Mouse (Mus musculus) stomach, postnatal 0 days (tissue): ENCODE results near the gene Nhlrc2. TPM values are rescaled to one million over a fixed set of nuclear protein-coding genes. Genes with fewer than 3 reads are reported as not detected.

Source experiments
- ATAC-seq: fragments of 200-750 bp; cut with Nextera tagmentation; 2 replicates; pipeline ENCODE4 v1.8.0; 2017; ENCODE audit not compliant: low FRiP score, low TSS enrichment
- DNase-seq: peaks from one replicate; pipeline ENCODE4 v3.0.0-alpha.2; 2016; ENCODE audit warnings: low spot score
- H3K27ac ChIP-seq: fragments of 300-500 bp; sonication (generic); replicated peaks from 2 replicates; pipeline ENCODE4 v1.5.1; 2014; ENCODE audit warnings: mild to moderate bottlenecking, control low read depth
- H3K27me3 ChIP-seq: fragments of 300-500 bp; sonication (generic); 2 replicates; pipeline ENCODE4 v1.6.1; 2014; ENCODE audit warnings: low read length; ENCODE audit not compliant: control insufficient read depth, insufficient read depth
- H3K36me3 ChIP-seq: fragments of 300-500 bp; sonication (generic); 2 replicates; pipeline ENCODE4 v1.6.1; 2014; ENCODE audit warnings: low read length, mixed read lengths; ENCODE audit not compliant: control insufficient read depth, insufficient read depth
- H3K4me1 ChIP-seq: fragments of 300-500 bp; sonication (generic); replicated peaks from 2 replicates; pipeline ENCODE4 v1.6.1; 2014; ENCODE audit warnings: antibody characterized with exemption; ENCODE audit not compliant: control insufficient read depth, insufficient read depth
- H3K4me2 ChIP-seq: fragments of 300-500 bp; sonication (generic); replicated peaks from 2 replicates; pipeline ENCODE4 v1.6.1; 2014; ENCODE audit warnings: low read depth, mild to moderate bottlenecking, control low read depth, moderate library complexity
- H3K4me3 ChIP-seq: fragments of 300-500 bp; sonication (generic); 2 replicates; pipeline ENCODE4 v1.5.1; 2014; ENCODE audit warnings: low read depth, low read length, control low read depth
- H3K9ac ChIP-seq: fragments of 300-500 bp; sonication (generic); 2 replicates; pipeline ENCODE4 v1.6.1; 2014; ENCODE audit warnings: mild to moderate bottlenecking, low read length, control low read depth, mixed read lengths
- H3K9me3 ChIP-seq: fragments of 300-500 bp; sonication (generic); 2 replicates; pipeline ENCODE4 v1.6.1; 2016; ENCODE audit warnings: low read length; ENCODE audit not compliant: control insufficient read depth
- CTCF ChIP-seq: IDR thresholded peaks from 2 replicates; pipeline ENCODE4 v1.5.1; 2016; ENCODE audit warnings: antibody characterized with exemption, low read depth, mild to moderate bottlenecking, moderate library complexity
- EP300 ChIP-seq: optimal IDR thresholded peaks from 2 replicates; pipeline ENCODE3; 2016; ENCODE audit warnings: antibody characterized with exemption
- WGBS: fragments of 180-500 bp; shearing (Covaris S2); extraction: QIAGEN DNeasy Blood & Tissue Kit; methylation state at CpG from one replicate; pipeline ENCODE4 v1.1.7; 2014; 5-methylcytosine and 5-hydroxymethylcytosine counted together
- polyA plus RNA-seq: library from polyadenylated mRNA; unstranded; fragments of >200 nt; fragmentation: Nextera tagmentation; extraction: Ambion mirVana; gene quantifications from 2 replicates; pipeline ENCODE4 v1.2.1, GENCODE M21; 2015

Gene Nhlrc2
- polyA plus RNA-seq, 1 experiment from 2014 or later: 8.2 TPM

DNA sequence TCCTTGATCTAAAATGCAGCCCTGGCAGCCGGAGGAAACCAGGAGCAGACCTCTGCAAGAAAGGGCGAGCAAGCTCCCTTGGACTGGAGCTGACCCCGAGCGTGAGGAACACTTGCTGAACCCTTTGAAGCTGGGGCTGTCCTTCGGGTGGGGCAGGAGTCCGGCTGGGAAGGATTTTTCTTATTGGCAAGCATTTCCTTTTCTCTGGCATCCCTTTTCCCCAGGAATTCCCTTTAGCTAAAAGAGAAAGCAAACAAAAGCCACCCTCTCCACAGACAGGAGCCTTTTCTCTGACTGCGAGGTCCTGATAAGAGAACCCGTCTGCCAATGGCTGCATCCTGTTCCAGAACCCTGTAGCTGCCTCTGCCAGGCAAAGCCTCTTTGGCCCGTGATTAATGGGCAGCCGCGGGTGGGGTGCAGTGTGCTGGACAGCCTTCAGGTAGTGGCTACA is 83.4 kb downstream of the Nhlrc2 start:
- no peaks in the 10 kb centered on the region for H3K4me1 ChIP-seq
- H3K9ac ChIP-seq: peak overlapping the region; percentile 43; the same call in 1 of the 2 replicates
- DNase-seq (peak; percentile 55), ATAC-seq (0 out of 2 replicates have a peak, but pooled peaks have one; percentile 29)
- WGBS: 34% methylated on average over 11 of the region's 11 CpGs
- no peak overlapping the region for H3K27ac ChIP-seq
- H3K9me3 ChIP-seq: no peaks in the 10 kb centered on the region
- 0 out of 2 replicates have a peak overlapping the region, but pooled peaks have one; percentile 3 for H3K4me2 ChIP-seq
- H3K4me3 ChIP-seq: no peak overlapping the region
- no peaks in the 10 kb centered on the region for H3K36me3 ChIP-seq
- H3K27me3 ChIP-seq: no peaks in the 10 kb centered on the region
- TF ChIP-seq CTCF (no peak), EP300 (no peak)

DNA sequence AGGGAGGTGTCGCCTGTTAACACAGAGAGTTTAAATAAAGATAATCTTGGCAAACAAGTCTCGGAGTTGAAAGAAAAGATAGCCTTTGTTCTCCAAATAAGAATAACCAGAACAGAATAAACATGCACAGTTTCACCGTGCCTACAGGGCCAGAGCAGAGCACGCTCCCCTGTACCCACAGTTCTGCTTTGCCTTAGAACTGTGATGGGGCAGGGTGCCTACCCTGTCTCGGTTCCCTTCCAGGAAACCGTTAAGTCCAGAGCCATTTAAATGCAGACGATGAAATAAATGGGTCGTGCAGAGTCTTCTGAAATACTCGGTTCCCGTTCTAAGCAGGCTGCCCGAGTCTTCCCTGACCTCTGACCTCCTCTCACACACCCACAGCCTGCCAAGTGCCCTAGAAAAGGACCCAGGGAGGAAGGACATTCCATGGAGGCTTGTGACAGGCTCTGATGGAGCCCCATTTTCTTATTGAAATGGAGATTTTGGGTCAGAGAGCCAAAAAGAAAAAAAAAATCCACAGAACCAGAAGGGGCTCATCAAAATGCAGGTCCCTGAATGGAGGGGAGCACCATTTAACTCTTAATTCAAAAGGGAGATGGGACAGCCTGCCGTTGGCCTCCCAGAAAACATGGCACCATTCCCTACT is 89.1 kb downstream of the Nhlrc2 start:
- DNase-seq (peak; percentile 31), ATAC-seq (0 out of 2 replicates have a peak, but pooled peaks have one; percentile 42)
- TF ChIP-seq EP300: no peak
- TF ChIP-seq CTCF: no peak
- Histone ChIP-seq H3K27ac (no peak overlapping the region), H3K4me2 (no peak overlapping the region), H3K9me3 (no peaks in the 10 kb centered on the region), H3K36me3 (no peaks in the 10 kb centered on the region), H3K9ac (no peak overlapping the region), H3K4me1 (no peaks in the 10 kb centered on the region), H3K4me3 (no peak overlapping the region), H3K27me3 (no peaks in the 10 kb centered on the region)
- 56% methylated on average over 12 of the region's 12 CpGs for WGBS

- 87% methylated on average over 9 of the region's 9 CpGs for WGBS
- no peak for DNase-seq
- no peaks in the 10 kb centered on the region for H3K27me3 ChIP-seq
- H3K4me1 ChIP-seq: no peaks in the 10 kb centered on the region
- no peak overlapping the region for H3K4me2 ChIP-seq
- no peak for ATAC-seq
- H3K36me3 ChIP-seq: no peaks in the 10 kb centered on the region
- H3K9ac ChIP-seq: no peak overlapping the region
- no peaks in the 10 kb centered on the region for H3K9me3 ChIP-seq
- no peak overlapping the region for H3K4me3 ChIP-seq
- H3K27ac ChIP-seq: no peak overlapping the region
- TF ChIP-seq CTCF: no peak
- TF ChIP-seq EP300: no peak
These were observed 89.6 kb downstream of the Nhlrc2 start for GRCm38 (mm10) chr19:56637684-56638049.

- Histone ChIP-seq H3K9me3 (no peaks in the 10 kb centered on the region), H3K36me3 (no peaks in the 10 kb centered on the region), H3K4me1 (peaks cover 1% of the 10 kb centered on the region; the same call in 1 of the 2 replicates), H3K4me3 (no peak overlapping the region), H3K9ac (no peak overlapping the region), H3K27ac (no peak overlapping the region), H3K27me3 (no peaks in the 10 kb centered on the region), H3K4me2 (no peak overlapping the region)
- WGBS: 61% methylated on average over 7 of the region's 7 CpGs
- no peak for DNase-seq
- no peak for ATAC-seq
- TF ChIP-seq CTCF: no peak
- no peak for TF ChIP-seq EP300
These were observed 99.5 kb downstream of the Nhlrc2 start for GRCm38 (mm10) chr19:56647451-56648120.

GRCm38 (mm10) chr19:56651262-56651661 is 103.2 kb downstream of the Nhlrc2 start:
- no peak for TF ChIP-seq CTCF
- no peak for TF ChIP-seq EP300
- ATAC-seq: no peak
- H3K9me3 ChIP-seq: 0 out of 2 replicates have a peak, but pooled peaks cover 2% of the 10 kb centered on the region
- no peaks in the 10 kb centered on the region for H3K36me3 ChIP-seq
- H3K4me1 ChIP-seq: peaks cover 5% of the 10 kb centered on the region; the same call in 1 of the 2 replicates
- no peak overlapping the region for H3K4me3 ChIP-seq
- DNase-seq: no peak
- H3K27me3 ChIP-seq: no peaks in the 10 kb centered on the region
- 80% methylated on average over 4 of the region's 4 CpGs for WGBS
- H3K27ac ChIP-seq: 0 out of 2 replicates have a peak overlapping the region, but pooled peaks have one; percentile 30
- H3K9ac ChIP-seq: no peak overlapping the region
- no peak overlapping the region for H3K4me2 ChIP-seq
